Mouse (Mus musculus) embryonic facial prominence, embryonic 15.5 days (tissue): ENCODE results near the gene Tsc22d4. TPM values are rescaled to one million over a fixed set of nuclear protein-coding genes. Genes with fewer than 3 reads are reported as not detected.
A peak's percentile ranks its signal among the peaks of the same experiment; 100 is the strongest.

ENCODE experiments used
- ATAC-seq: fragments of 200-750 bp; cut with Nextera tagmentation; 2 replicates; pipeline ENCODE4 v1.8.0; 2017; ENCODE audit warnings: low read depth, moderate TSS enrichment; ENCODE audit not compliant: insufficient number of reproducible peaks, low FRiP score, low TSS enrichment
- H3K27ac ChIP-seq: fragments of 300-500 bp; sonication (generic); replicated peaks from 2 replicates; pipeline ENCODE4 v1.5.1; 2015; ENCODE audit warnings: mild to moderate bottlenecking, inconsistent platforms
- H3K27me3 ChIP-seq: fragments of 300-500 bp; sonication (generic); 2 replicates; pipeline ENCODE4 v1.6.1; 2015; ENCODE audit warnings: inconsistent platforms
- H3K36me3 ChIP-seq: fragments of 300-500 bp; sonication (generic); 2 replicates; pipeline ENCODE4 v1.6.1; 2015; ENCODE audit warnings: mild to moderate bottlenecking, inconsistent platforms
- H3K4me1 ChIP-seq: fragments of 300-500 bp; sonication (generic); 2 replicates; pipeline ENCODE4 v1.6.1; 2015; ENCODE audit warnings: inconsistent platforms
- H3K4me2 ChIP-seq: fragments of 300-500 bp; sonication (generic); replicated peaks from 2 replicates; pipeline ENCODE4 v1.6.1; 2015; ENCODE audit warnings: mild to moderate bottlenecking, inconsistent platforms
- H3K4me3 ChIP-seq: fragments of 300-500 bp; sonication (generic); replicated peaks from 2 replicates; pipeline ENCODE4 v1.5.1; 2015; ENCODE audit warnings: mild to moderate bottlenecking, inconsistent platforms
- H3K9ac ChIP-seq: fragments of 300-500 bp; sonication (generic); 2 replicates; pipeline ENCODE4 v1.6.1; 2015; ENCODE audit warnings: inconsistent platforms
- H3K9me3 ChIP-seq: fragments of 300-500 bp; sonication (generic); replicated peaks from 2 replicates; pipeline ENCODE4 v1.6.1; 2016; ENCODE audit warnings: inconsistent platforms
- WGBS: fragments of 180-500 bp; shearing (Covaris S2); methylation state at CpG from one replicate; pipeline ENCODE4 v1.1.7; 2015; 5-methylcytosine and 5-hydroxymethylcytosine counted together
- polyA plus RNA-seq: library from polyadenylated mRNA; unstranded; fragments of >200 nt; fragmentation: Nextera tagmentation; extraction: Ambion mirVana; gene quantifications from 2 replicates; pipeline ENCODE4 v1.2.1, GENCODE M21; 2015

Gene Tsc22d4
- polyA plus RNA-seq, 1 experiment from 2014 or later, result 175 TPM

DNA sequence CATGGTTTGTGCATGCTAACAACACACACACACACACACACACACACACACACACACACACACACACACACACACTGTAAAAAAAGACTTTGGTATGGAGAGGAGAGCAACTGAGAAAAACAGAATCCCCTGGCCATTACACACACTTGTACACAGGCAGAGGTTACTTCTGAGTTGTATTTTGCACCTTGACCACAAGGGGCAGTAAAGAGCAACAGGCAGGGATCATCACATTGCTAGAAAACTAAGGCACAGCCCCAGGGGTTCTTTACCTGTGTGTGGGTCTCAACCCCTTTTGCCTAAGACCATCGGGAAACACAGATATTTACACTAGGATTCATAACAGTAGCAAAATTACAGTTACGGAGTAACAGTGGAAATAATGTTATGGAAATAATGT is 25.2 kb downstream of the Tsc22d4 start:
- 36% methylated on average over 2 of the region's 2 CpGs for whole genome bisulfite sequencing
- Histone ChIP-seq H3K9me3 (no peaks in the 10 kb centered on the region), H3K4me1 (no peaks in the 10 kb centered on the region), H3K36me3 (no peaks in the 10 kb centered on the region), H3K9ac (no peak overlapping the region), H3K4me3 (no peak overlapping the region), H3K27me3 (no peaks in the 10 kb centered on the region), H3K4me2 (no peak overlapping the region), H3K27ac (no peak overlapping the region)
- ATAC-seq, result no peak

DNA sequence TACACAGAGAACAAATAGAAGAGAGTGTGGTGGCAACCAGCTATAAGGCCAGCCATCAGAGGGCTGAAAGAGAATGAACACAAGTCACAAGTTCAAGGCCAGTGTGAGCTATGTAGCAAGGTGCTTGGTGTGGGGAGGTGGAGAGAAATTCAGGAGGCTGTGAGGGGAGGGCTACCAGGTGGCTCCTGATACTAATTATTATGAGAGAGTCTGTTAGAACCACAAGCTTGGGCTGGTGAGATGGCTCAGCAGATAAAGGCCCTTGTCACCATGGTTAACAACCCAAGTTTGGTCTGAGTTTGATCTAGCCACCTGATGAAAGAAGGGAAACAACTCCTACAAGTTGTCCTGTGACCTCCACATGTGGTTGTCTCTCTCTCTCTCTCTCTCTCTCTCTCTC is 27.2 kb downstream of the Tsc22d4 start:
- no peak for ATAC-seq
- Histone ChIP-seq H3K36me3 (no peaks in the 10 kb centered on the region), H3K4me3 (no peak overlapping the region), H3K4me2 (no peak overlapping the region), H3K27me3 (no peaks in the 10 kb centered on the region), H3K9me3 (no peaks in the 10 kb centered on the region), H3K9ac (no peak overlapping the region), H3K27ac (no peak overlapping the region), H3K4me1 (peaks cover 5% of the 10 kb centered on the region; the same call in 1 of the 2 replicates)

DNA sequence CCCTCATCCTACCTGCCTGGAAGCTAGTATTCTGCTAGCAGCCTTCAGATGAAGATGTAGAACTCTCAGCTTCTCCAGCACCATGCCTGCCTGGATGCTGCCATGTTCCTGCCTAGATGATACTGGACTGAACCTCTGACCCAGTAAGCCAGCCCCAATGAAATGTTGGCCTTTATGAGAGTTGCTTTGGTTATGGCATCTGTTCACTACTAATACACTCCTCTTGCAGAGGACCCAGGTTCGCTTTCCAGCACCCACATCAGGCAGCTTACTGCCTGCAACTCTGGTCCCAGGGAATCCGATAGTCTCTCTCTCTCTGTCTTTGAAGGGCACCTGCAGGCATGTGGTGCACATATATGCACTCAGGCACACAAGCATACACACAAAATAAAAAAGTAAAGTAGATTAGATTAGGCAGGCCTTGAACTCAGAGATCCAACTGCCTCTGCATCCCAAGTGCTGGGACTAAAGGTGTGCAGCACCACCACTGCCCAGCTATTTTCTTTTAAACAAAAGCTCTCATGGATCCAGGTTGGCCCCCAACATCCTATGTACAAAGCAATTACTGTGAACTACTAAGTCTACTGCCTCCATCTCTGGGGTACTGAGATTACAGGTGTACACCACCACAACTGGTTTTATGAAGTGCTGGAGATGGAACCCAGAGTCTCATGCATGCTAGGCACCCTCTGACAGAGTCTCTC is 30.2 kb downstream of the Tsc22d4 start:
- peaks cover 6% of the 10 kb centered on the region; the same call in 1 of the 2 replicates for H3K36me3 ChIP-seq
- H3K4me2 ChIP-seq, result no peak overlapping the region
- H3K27ac ChIP-seq, result peak overlapping the region; percentile 65
- no peak overlapping the region for H3K9ac ChIP-seq
- peaks cover 22% of the 10 kb centered on the region for H3K4me1 ChIP-seq
- H3K4me3 ChIP-seq, result no peak overlapping the region
- WGBS, result 78% methylated on average over 2 of the region's 2 CpGs
- no peaks in the 10 kb centered on the region for H3K27me3 ChIP-seq
- no peak for ATAC-seq
- H3K9me3 ChIP-seq, result no peaks in the 10 kb centered on the region

DNA sequence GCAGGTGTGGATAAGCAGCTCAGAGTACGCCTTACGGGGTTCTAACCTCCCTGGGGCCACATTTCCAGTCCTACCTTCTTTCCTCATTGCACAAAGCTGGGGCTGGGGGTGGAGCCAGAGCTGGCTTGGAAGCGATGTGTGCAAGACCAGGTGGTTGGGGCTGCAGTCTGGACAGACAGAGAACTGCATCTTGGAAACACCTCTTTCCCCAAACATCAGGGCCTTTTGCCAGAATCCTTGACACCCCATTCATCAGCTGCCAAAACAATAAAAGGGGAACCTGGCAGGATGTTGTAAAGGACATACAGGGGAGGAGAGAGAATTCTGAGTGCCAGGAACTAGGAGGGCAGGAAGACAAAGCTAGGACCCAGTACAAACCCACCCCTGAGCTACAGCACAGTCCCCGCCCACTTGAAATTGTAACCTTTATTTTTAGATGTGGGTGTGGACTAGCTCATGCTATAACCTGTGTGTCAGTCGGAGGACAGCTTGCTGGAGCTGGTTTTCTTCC is 30.9 kb downstream of the Tsc22d4 start:
- H3K27me3 ChIP-seq, result no peaks in the 10 kb centered on the region
- peak; percentile 48 for ATAC-seq
- H3K9me3 ChIP-seq, result no peaks in the 10 kb centered on the region
- no peak overlapping the region for H3K9ac ChIP-seq
- WGBS, result 22% methylated on average over 5 of the region's 5 CpGs
- H3K4me1 ChIP-seq, result peaks cover 22% of the 10 kb centered on the region
- H3K4me3 ChIP-seq, result no peak overlapping the region
- no peak overlapping the region for H3K4me2 ChIP-seq
- H3K36me3 ChIP-seq, result peaks cover 14% of the 10 kb centered on the region
- H3K27ac ChIP-seq, result peak overlapping the region; percentile 65

DNA sequence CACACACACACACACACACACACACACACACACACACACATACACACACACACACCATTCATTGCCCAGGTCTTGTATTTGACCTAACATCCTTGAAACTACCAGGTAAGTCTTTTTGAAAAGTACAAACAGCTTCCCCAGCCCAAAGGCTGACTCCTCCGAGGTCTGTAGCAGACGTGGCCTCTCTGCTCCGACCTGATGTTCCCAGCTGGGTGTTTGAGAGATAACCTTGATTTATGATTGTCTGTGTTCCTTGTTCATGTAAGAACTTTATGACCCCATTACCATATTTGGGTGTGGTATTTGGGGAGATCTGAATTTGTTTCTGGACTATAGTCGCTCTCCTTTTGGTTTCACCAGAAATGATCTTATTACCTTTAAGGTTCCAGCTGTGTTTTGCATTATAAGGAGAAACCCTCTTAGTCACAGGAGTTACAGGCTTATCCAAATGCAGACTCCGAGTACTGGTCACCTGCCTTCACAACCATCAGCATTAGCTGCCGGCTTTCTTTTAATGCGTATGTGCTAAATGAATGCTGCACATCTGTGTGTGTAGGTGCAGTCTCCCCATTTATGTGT is 31.8 kb downstream of the Tsc22d4 start:
- no peak overlapping the region for H3K4me2 ChIP-seq
- WGBS, result 78% methylated on average over 7 of the region's 7 CpGs
- no peak for ATAC-seq

DNA sequence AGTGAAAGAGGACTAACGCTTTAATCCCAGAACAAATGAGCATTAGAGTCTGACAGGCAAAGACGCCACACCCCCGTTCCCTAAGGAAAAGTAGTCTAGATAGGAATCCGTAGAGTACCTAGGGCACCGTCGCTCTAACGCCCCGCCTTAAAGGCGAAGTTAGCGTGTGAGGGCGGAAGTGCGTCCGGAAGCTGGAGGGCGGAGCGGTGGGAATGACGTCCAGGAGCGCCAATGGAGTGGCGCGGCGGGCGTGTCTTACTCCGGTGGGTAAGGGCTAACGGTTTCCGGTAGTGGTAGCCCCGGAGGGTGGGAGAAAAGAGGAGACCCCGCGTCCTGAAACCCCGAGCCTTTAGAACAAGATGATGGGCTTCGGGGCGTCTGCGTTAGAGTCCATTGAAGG is 33.1 kb downstream of the Tsc22d4 start, which contains the start of gene Ppp1r35:
TSS of gene Ppp1r35 (plus strand) at position 215 of the 400 bp plus-strand sequence.
- H3K9ac ChIP-seq, result peak within 1 kb of the TSS; percentile 88
- H3K27me3 ChIP-seq, result no peaks in the 10 kb centered on the region
- ATAC-seq, result peak; percentile 95
- peaks cover 33% of the 10 kb centered on the region for H3K36me3 ChIP-seq
- peak within 1 kb of the TSS; percentile 97 for H3K4me3 ChIP-seq
- peak within 1 kb of the TSS; percentile 87 for H3K27ac ChIP-seq
- peaks cover 32% of the 10 kb centered on the region for H3K4me1 ChIP-seq
- WGBS, result under 1% methylated on average over 31 of the region's 31 CpGs
- H3K4me2 ChIP-seq, result peak within 1 kb of the TSS; percentile 91
- no peaks in the 10 kb centered on the region for H3K9me3 ChIP-seq

More for the DNA sequence above, 31.8 kb downstream of the Tsc22d4 start:
- Histone ChIP-seq H3K9ac (no peak overlapping the region), H3K4me3 (no peak overlapping the region), H3K27me3 (no peaks in the 10 kb centered on the region), H3K9me3 (no peaks in the 10 kb centered on the region), H3K4me1 (peaks cover 22% of the 10 kb centered on the region), H3K27ac (no peak overlapping the region; the same call in 1 of the 2 replicates), H3K36me3 (peaks cover 23% of the 10 kb centered on the region)

DNA sequence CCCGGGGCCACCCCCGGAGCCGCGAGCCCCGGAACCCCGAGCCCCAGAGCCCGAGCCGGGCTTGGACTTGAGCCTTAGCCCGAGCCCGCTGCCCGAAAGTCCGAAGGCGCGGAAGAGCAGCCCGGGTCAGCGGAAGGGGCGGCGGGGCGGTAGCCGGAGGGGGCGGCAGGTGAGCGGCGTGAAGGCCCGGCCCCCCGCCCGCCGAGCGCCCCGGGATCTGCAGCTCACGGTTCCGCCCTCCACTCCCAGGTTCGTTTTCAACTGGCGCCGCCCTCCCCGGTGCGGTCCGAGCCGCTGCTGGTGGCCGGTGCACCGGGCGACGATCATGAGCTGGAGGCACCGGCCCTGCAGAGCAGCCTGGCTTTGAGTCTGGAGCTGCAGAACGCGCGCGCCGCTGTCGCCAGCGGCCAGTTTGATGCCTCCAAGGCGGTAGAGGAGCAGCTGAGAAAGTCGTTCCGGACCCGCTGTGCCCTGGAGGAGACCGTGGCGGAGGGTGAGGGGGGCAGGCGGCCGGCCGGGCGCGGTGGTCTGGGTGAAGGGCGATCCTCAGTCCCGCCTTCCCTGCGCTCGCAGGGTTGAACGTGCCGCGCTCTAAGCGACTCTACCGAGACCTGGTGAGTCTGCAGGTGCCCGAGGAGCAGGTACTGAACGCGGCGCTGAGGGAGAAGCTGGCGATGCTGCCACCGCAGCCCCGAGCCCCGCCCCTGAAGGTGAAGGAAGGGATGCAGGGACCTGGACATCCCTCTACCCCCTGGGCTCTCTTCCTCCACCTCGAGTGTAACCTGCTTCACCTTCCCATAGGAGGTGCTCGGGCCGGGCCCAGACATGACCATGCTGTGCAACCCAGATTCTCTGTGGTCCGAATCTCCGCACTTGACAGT is 33.8 kb downstream of the Tsc22d4 start:
- Histone ChIP-seq H3K9me3 (no peaks in the 10 kb centered on the region), H3K27ac (peak overlapping the region; percentile 87), H3K36me3 (peaks cover 37% of the 10 kb centered on the region), H3K4me1 (peaks cover 38% of the 10 kb centered on the region), H3K9ac (peak overlapping the region; percentile 88), H3K4me2 (peak overlapping the region; percentile 91), H3K4me3 (peak overlapping the region; percentile 97), H3K27me3 (no peaks in the 10 kb centered on the region)
- under 1% methylated on average over 76 of the region's 83 CpGs for WGBS
- peak; percentile 11; the same call in 1 of the 2 replicates for ATAC-seq

DNA sequence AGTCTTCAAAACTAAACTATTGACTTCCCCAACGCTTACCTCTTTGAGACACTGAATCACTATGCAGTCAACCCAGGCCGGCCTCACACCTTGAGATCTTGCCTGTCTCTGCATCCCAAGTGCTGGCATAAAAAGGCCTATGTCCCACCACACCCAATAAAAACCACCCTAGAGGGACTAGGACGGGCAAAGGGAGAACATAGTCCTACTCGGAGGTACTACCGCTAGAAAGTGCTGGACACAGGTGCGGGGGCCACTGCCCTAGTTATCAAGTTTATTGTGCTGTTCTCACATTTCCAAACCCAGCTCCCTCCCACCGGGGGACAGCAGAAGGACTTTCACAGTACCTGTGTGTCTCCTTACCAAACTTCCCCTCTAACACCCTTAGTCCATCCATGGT is 36.1 kb downstream of the Tsc22d4 start:
- Histone ChIP-seq H3K27ac (no peak overlapping the region), H3K4me3 (no peak overlapping the region), H3K9ac (no peak overlapping the region), H3K27me3 (no peaks in the 10 kb centered on the region), H3K9me3 (no peaks in the 10 kb centered on the region), H3K36me3 (peaks cover 40% of the 10 kb centered on the region), H3K4me2 (no peak overlapping the region), H3K4me1 (peaks cover 46% of the 10 kb centered on the region)
- WGBS, result 94% methylated on average over 7 of the region's 7 CpGs
- ATAC-seq, result no peak

DNA sequence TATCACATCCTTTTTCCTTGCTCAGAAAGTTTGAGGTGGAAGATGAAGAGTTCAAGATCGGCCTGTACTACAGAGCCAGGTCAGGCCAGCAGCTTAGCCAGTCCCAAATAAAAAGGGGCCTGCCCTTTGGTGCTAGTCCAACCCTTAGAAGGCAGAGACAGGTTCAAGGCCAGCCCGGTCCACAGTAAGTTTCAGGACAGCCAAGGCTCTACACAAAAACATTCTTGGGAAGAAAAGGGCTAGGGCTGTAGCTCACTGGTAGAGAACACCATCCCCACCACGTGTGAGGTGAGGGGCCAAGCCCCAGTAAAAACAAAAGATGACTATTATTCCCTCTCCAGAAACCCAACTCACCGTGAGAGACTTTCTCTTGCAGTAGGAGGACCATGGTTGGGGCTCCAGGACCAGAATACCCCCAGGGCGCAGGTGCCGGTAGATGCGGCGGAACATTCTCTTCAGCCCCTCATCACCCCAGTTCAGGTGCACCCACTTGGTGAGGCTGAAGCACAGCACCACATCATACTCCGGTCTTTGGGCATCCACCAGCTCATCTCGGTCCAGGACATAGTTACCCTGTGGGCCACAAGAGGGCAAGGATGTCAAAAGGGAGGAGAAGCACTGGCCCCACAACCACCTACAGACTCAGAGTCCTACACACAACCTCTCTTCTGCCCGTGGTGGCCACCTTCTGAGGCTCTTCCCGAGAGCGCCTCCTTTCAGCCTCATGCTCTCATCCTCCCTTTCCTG is 37.4 kb downstream of the Tsc22d4 start:
- no peaks in the 10 kb centered on the region for H3K27me3 ChIP-seq
- H3K4me3 ChIP-seq, result peak overlapping the region; percentile 69; the same call in 1 of the 2 replicates
- H3K9ac ChIP-seq, result no peak overlapping the region
- 78% methylated on average over 13 of the region's 13 CpGs for WGBS
- H3K36me3 ChIP-seq, result peaks cover 40% of the 10 kb centered on the region
- peak overlapping the region; percentile 80 for H3K4me2 ChIP-seq
- H3K9me3 ChIP-seq, result no peaks in the 10 kb centered on the region
- H3K27ac ChIP-seq, result no peak overlapping the region
- H3K4me1 ChIP-seq, result peaks cover 46% of the 10 kb centered on the region
- no peak for ATAC-seq

DNA sequence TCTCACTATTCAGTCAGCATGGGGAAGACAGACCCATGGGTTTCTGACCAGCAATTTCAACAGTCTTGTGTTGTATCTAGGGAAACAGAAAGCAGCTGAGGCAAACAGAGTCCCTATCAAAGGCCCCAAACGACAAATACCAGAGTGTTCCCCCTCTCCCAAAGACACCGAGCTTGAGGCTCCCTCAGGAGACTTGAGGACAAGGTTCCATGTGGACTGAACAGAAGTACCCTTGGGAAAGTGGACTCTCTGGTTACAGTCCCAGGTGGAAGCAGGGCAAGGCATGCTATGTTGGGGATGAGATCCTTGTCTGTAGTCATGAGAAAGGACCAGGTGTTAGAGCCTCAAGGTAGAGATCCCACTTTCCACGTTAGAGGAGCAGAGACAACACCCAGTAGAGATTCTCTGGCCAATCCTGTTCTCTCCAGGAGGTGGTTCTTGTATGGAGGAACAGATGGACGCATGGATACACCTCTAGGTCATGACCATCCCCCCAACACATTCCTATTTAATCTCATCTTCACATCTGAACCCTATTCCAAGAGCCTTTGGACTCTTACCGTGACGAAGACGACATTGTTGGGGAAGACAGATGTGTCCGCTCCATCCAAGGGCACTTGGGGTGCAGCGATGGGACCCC is 38.5 kb downstream of the Tsc22d4 start:
- no peak for ATAC-seq
- 0 out of 2 replicates have a peak overlapping the region, but pooled peaks have one; percentile 12 for H3K27ac ChIP-seq
- peaks cover 40% of the 10 kb centered on the region for H3K36me3 ChIP-seq
- H3K4me3 ChIP-seq, result peak overlapping the region; percentile 69
- H3K4me2 ChIP-seq, result peak overlapping the region; percentile 80
- peak overlapping the region; percentile 12; the same call in 1 of the 2 replicates for H3K9ac ChIP-seq
- H3K27me3 ChIP-seq, result no peaks in the 10 kb centered on the region
- H3K9me3 ChIP-seq, result no peaks in the 10 kb centered on the region
- peaks cover 45% of the 10 kb centered on the region for H3K4me1 ChIP-seq
- WGBS, result 57% methylated on average over 9 of the region's 9 CpGs
